Mouse (Mus musculus): ENCODE data around the gene Jade3.

DNA sequence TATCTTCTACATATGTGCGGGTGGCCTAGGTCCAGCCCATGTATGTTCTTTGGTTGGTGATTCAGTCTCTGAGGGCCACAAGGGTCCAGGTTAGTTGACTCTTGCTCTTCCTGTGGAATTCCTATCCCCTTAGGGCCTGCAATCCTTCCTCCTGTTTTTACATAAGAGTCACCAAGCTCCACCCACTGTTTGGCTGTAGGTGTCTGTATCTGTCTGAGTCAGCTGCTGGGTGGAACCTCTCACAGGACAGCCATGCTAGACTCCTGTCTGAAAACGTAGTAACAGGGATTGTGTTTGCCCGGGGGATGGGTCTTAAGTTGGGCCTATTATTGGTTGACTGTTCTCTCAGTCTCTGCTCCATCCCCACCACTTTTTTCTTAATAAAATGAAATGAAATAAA lies 13.3 kb upstream of the Jade3 start:
- no peak for TF ChIP-seq POLR2A (IDR thresholded peaks at IDR 0.05; ENCODE audit: extremely low read depth, insufficient read depth, low read length)
- TF ChIP-seq CTCF (IDR thresholded peaks at IDR 0.05; ENCODE audit: low read depth, low read length) = no peak
